Mouse (Mus musculus): Measurements from ENCODE around the gene Qsox1. TPM values are rescaled to one million over a fixed set of nuclear protein-coding genes. Genes with fewer than 3 reads are reported as not detected.

The Qsox1 gene
- polyA plus RNA-seq, 1 experiment from 2014 or later = 23.5 TPM

DNA sequence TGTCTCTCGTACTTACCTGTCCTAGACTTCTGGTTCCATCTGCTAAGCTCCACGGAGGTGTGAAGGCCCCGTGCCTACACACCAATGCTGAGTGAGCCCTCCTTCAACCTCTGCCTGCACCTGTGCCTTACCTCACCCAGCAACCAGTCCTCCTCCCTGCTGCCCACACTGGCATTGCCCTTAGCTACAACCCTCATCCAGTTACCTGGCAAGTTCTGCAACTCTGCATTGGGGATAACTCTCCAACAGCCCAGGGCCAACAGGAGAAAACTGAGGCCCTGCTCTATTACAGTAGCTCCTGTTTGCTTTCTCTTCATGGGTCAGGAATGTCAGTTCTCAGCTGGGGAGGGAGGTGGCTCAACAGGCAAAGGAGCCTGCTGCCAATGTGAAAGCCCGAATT lies 14.7 kb downstream of the Qsox1 start:
- no peaks in the 10 kb centered on the region for H3K4me1 ChIP-seq (replicated peaks)
- no peaks in the 10 kb centered on the region for H3K9me3 ChIP-seq
- peaks cover 65% of the 10 kb centered on the region for H3K36me3 ChIP-seq
- no peak for ATAC-seq (ENCODE audit: insufficient number of reproducible peaks, insufficient read depth, low FRiP score, low TSS enrichment, low read depth)
- H3K27ac ChIP-seq = no peak overlapping the region
- no peak overlapping the region for H3K4me3 ChIP-seq (replicated peaks)
- 86% methylated on average over 4 of the region's 4 CpGs for WGBS
- no peak overlapping the region for H3K4me2 ChIP-seq
- H3K27me3 ChIP-seq = no peaks in the 10 kb centered on the region
- H3K9ac ChIP-seq (replicated peaks) = no peak overlapping the region

DNA sequence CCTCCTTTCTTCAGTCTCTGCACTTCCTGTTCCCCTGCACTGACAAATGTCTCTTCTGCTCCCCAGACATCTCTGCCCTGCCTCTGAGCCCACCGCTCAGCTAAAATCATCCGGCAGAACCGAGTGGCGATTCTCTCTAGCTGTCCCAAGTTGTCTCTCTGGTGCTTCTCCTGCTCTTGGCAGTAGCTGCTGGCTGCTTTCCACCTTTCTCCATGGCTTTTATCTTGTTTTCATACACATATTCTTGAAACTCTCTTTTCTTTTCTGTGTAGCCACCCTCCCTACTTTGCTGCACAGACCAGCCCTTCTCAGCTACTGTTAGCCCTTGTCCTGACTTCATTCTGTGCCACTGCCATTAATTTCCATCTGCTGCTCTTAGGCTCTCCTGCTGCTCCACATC lies 15.3 kb downstream of the Qsox1 start:
- no peak overlapping the region for H3K4me3 ChIP-seq (replicated peaks)
- no peaks in the 10 kb centered on the region for H3K9me3 ChIP-seq
- H3K4me1 ChIP-seq (replicated peaks) = no peaks in the 10 kb centered on the region
- no peak for ATAC-seq (ENCODE audit: insufficient number of reproducible peaks, insufficient read depth, low FRiP score, low TSS enrichment, low read depth)
- H3K4me2 ChIP-seq = no peak overlapping the region
- no peak overlapping the region for H3K9ac ChIP-seq (replicated peaks)
- 82% methylated on average over 4 of the region's 4 CpGs for WGBS
- H3K36me3 ChIP-seq = peaks cover 62% of the 10 kb centered on the region
- no peak overlapping the region for H3K27ac ChIP-seq
- no peaks in the 10 kb centered on the region for H3K27me3 ChIP-seq

- Histone ChIP-seq H3K27me3 (no peaks in the 10 kb centered on the region), H3K4me2 (no peak overlapping the region), H3K4me1 (replicated peaks) (no peaks in the 10 kb centered on the region), H3K9me3 (no peaks in the 10 kb centered on the region), H3K9ac (replicated peaks) (no peak overlapping the region), H3K27ac (no peak overlapping the region), H3K36me3 (peaks cover 58% of the 10 kb centered on the region), H3K4me3 (replicated peaks) (no peak overlapping the region)
- WGBS = 80% methylated on average over 11 of the region's 11 CpGs
- no peak for ATAC-seq (ENCODE audit: insufficient number of reproducible peaks, insufficient read depth, low FRiP score, low TSS enrichment, low read depth)
Observed at GRCm38 (mm10) chr1:155796757-155797405, 15.8 kb downstream of the Qsox1 start.

GRCm38 (mm10) chr1:155795791-155796233 lies 16.9 kb downstream of the Qsox1 start:
- no peak for ATAC-seq (ENCODE audit: insufficient number of reproducible peaks, insufficient read depth, low FRiP score, low TSS enrichment, low read depth)
- Histone ChIP-seq H3K27me3 (no peaks in the 10 kb centered on the region), H3K9me3 (no peaks in the 10 kb centered on the region), H3K4me1 (replicated peaks) (no peaks in the 10 kb centered on the region), H3K4me2 (no peak overlapping the region), H3K4me3 (replicated peaks) (no peak overlapping the region), H3K9ac (replicated peaks) (no peak overlapping the region), H3K27ac (no peak overlapping the region), H3K36me3 (peaks cover 58% of the 10 kb centered on the region)
- WGBS = 95% methylated on average over 5 of the region's 5 CpGs

DNA sequence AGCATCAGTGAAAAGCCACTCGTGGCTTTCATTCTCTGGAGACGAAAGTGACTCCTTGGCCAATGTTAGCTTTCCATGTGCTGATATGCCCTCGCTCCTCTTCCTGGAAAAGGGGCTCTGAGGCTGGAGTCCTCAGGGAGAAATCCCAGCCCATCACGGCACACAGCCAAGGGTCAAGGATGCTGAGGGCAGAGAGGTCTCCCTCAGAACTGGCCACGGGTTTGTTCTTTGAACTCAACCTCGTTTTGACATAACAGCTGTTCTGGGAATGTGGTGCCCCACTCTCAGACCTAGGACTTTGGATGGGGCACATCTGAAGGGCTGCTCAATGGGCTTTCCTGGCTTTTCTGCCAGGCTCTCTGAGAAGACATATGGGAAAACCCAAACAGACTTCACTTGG lies 17.8 kb downstream of the Qsox1 start:
- no peaks in the 10 kb centered on the region for H3K4me1 ChIP-seq (replicated peaks)
- no peak for ATAC-seq (ENCODE audit: insufficient number of reproducible peaks, insufficient read depth, low FRiP score, low TSS enrichment, low read depth)
- H3K27ac ChIP-seq = no peak overlapping the region
- WGBS = 87% methylated on average over 6 of the region's 6 CpGs
- H3K36me3 ChIP-seq = peaks cover 57% of the 10 kb centered on the region
- no peak overlapping the region for H3K4me3 ChIP-seq (replicated peaks)
- no peaks in the 10 kb centered on the region for H3K27me3 ChIP-seq
- H3K4me2 ChIP-seq = no peak overlapping the region
- H3K9me3 ChIP-seq = no peaks in the 10 kb centered on the region
- H3K9ac ChIP-seq (replicated peaks) = no peak overlapping the region

DNA sequence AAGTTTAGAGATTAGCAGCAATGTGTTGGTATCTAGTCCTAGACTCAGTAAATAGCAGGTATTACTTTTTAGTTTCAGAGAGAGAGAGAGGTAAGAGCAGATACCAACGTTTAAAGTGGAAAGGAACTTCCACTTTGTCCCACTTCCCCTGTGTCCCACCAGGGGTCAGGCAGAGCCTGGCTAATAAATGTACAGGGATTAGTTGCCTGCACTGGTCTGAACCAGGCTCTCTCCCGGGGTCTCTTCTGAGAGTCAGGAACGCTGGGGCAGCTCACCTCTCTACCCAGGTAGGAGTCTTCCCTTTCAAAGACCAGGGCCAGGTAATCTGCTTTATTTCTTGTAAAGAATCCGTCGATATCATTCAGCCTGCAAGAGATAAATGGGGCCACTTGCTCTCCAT lies 20.8 kb downstream of the Qsox1 start:
- Histone ChIP-seq H3K36me3 (peaks cover 70% of the 10 kb centered on the region), H3K4me1 (replicated peaks) (no peaks in the 10 kb centered on the region), H3K4me3 (replicated peaks) (no peak overlapping the region), H3K27ac (no peak overlapping the region), H3K4me2 (no peak overlapping the region), H3K27me3 (no peaks in the 10 kb centered on the region), H3K9ac (replicated peaks) (no peak overlapping the region), H3K9me3 (no peaks in the 10 kb centered on the region)
- no peak for ATAC-seq (ENCODE audit: insufficient number of reproducible peaks, insufficient read depth, low FRiP score, low TSS enrichment, low read depth)
- 61% methylated on average over 5 of the region's 5 CpGs for WGBS

GRCm38 (mm10) chr1:155790111-155790974 lies 22.3 kb downstream of the Qsox1 start:
- WGBS = 70% methylated on average over 16 of the region's 16 CpGs
- Histone ChIP-seq H3K9ac (replicated peaks) (no peak overlapping the region), H3K4me3 (replicated peaks) (no peak overlapping the region), H3K9me3 (no peaks in the 10 kb centered on the region), H3K4me2 (no peak overlapping the region), H3K27ac (no peak overlapping the region), H3K36me3 (peaks cover 82% of the 10 kb centered on the region), H3K4me1 (replicated peaks) (no peaks in the 10 kb centered on the region), H3K27me3 (no peaks in the 10 kb centered on the region)
- ATAC-seq (ENCODE audit: insufficient number of reproducible peaks, insufficient read depth, low FRiP score, low TSS enrichment, low read depth) = no peak

DNA sequence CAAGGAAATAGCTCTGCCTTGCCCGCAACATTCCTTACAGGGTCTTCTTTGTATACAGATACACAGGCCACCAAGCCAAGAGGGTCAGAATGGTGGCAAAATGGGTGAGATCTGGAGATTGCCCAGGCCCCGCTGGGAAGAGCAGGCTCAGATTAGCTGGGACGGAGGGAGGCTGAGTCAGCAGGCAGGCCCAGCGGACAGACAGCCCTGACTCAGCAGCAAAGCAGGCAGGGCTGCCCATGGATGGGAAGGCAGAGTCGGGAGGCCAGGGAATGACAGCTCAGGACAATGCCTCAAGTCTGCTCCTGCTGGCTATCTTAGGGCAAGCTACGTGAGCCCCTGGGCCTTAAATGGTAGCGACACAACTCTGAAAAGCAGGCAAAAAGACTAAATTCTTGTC lies 26.8 kb downstream of the Qsox1 start:
- 0 out of 2 replicates have a peak, but pooled peaks cover 2% of the 10 kb centered on the region for H3K4me1 ChIP-seq (replicated peaks)
- H3K9me3 ChIP-seq = no peaks in the 10 kb centered on the region
- no peak overlapping the region for H3K4me2 ChIP-seq
- H3K9ac ChIP-seq (replicated peaks) = no peak overlapping the region
- no peaks in the 10 kb centered on the region for H3K27me3 ChIP-seq
- WGBS = 65% methylated on average over 7 of the region's 7 CpGs
- peaks cover 75% of the 10 kb centered on the region for H3K36me3 ChIP-seq
- no peak overlapping the region for H3K27ac ChIP-seq
- ATAC-seq (ENCODE audit: insufficient number of reproducible peaks, insufficient read depth, low FRiP score, low TSS enrichment, low read depth) = no peak
- H3K4me3 ChIP-seq (replicated peaks) = no peak overlapping the region

- H3K4me2 ChIP-seq = no peak overlapping the region
- 30% methylated on average over 19 of the region's 19 CpGs for WGBS
- H3K36me3 ChIP-seq = peaks cover 76% of the 10 kb centered on the region
- H3K27ac ChIP-seq = no peak overlapping the region
- H3K9me3 ChIP-seq = no peaks in the 10 kb centered on the region
- no peaks in the 10 kb centered on the region for H3K27me3 ChIP-seq
- H3K4me3 ChIP-seq (replicated peaks) = no peak overlapping the region
- 0 out of 2 replicates have a peak, but pooled peaks cover 2% of the 10 kb centered on the region for H3K4me1 ChIP-seq (replicated peaks)
- no peak for ATAC-seq (ENCODE audit: insufficient number of reproducible peaks, insufficient read depth, low FRiP score, low TSS enrichment, low read depth)
- H3K9ac ChIP-seq (replicated peaks) = no peak overlapping the region
Observed at GRCm38 (mm10) chr1:155784343-155785205, 28.1 kb downstream of the Qsox1 start.

DNA sequence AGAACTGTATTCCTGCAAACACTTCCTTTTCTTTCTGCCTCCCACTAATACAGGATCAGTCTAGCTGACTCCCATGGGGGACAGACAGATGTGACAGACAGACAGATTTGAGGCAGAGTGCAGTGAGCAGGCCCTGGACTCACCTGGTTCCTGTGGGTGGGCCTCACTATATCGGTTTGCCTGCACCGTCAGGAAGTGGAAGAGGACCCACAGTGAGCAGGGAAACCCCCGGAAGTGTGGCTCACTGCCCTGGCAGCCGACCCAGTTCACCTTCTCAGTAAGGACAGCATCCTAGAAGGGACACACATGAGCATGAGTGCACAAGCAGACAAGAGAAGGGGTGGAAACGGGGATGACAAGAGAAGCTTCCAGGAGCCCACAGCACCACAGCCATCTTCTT lies 30.3 kb downstream of the Qsox1 start:
- no peak overlapping the region for H3K4me2 ChIP-seq
- H3K9me3 ChIP-seq = no peaks in the 10 kb centered on the region
- no peak for ATAC-seq (ENCODE audit: insufficient number of reproducible peaks, insufficient read depth, low FRiP score, low TSS enrichment, low read depth)
- 0 out of 2 replicates have a peak, but pooled peaks cover 2% of the 10 kb centered on the region for H3K4me1 ChIP-seq (replicated peaks)
- H3K4me3 ChIP-seq (replicated peaks) = no peak overlapping the region
- no peak overlapping the region for H3K27ac ChIP-seq
- H3K27me3 ChIP-seq = no peaks in the 10 kb centered on the region
- peaks cover 70% of the 10 kb centered on the region for H3K36me3 ChIP-seq
- H3K9ac ChIP-seq (replicated peaks) = no peak overlapping the region
- 76% methylated on average over 5 of the region's 5 CpGs for WGBS
